7 mouse cellular contexts compared by ENCODE assay signal in genomic region chr11:110380310-110380668, GRCm38 (mm10). TPM values are rescaled to one million over a fixed set of nuclear protein-coding genes. Genes with fewer than 3 reads are reported as not detected.
DNase-seq lines count a peak whose midpoint lies in the region; ATAC-seq lines count a peak whose summit lies in the region.

No protein-coding gene starts in this region.

- peak overlapping the region; percentile 43 for H3K4me3 ChIP-seq in lung, embryonic 16.5 days (ENCODE audit: low read length)
- H3K4me3 ChIP-seq in forebrain, embryonic 14.5 days (ENCODE audit: low read depth, low read length): peak overlapping the region; percentile 17; the same call in 1 of the 2 replicates
- H3K4me3 ChIP-seq in limb, embryonic 12.5 days (replicated peaks): peak overlapping the region; percentile 39

- peak overlapping the region; percentile 66 for H3K4me2 ChIP-seq in lung, embryonic 16.5 days (ENCODE audit: low read depth, low read length)
- H3K4me2 ChIP-seq in forebrain, embryonic 14.5 days (ENCODE audit: low read length): peak overlapping the region; percentile 56
- peak overlapping the region; percentile 73 for H3K4me2 ChIP-seq in limb, embryonic 12.5 days

- DNase-seq in lung, postnatal 36 days: no peak
- no peak for DNase-seq in forebrain, embryonic 14.5 days (ENCODE audit: low spot score)
- DNase-seq in left cerebral cortex, adult 9 months (ENCODE audit: low spot score in 2 of 2): no peak
- no peak for DNase-seq in adrenal gland, adult 8-10 months

- peak; percentile 59 for ATAC-seq in lung, embryonic 16.5 days (ENCODE audit: low read depth)
- 0 out of 2 replicates have a peak, but pooled peaks have one; percentile 32 for ATAC-seq in forebrain, embryonic 14.5 days
- no peak for ATAC-seq in limb, embryonic 12.5 days (ENCODE audit: insufficient number of reproducible peaks, insufficient read depth, low FRiP score, low TSS enrichment, low read depth)
- peak; percentile 48; the same call in 1 of the 2 replicates for ATAC-seq in neutrophil, adult 5-6 weeks (ENCODE audit: extremely low read depth, insufficient number of reproducible peaks, low FRiP score, poor library complexity, severe bottlenecking)

- no peaks in the 10 kb centered on the region for H3K36me3 ChIP-seq in lung, embryonic 16.5 days (ENCODE audit: control insufficient read depth, insufficient read depth, low read length)
- H3K36me3 ChIP-seq in forebrain, embryonic 14.5 days (ENCODE audit: control insufficient read depth, insufficient read depth, low read length): no peaks in the 10 kb centered on the region
- H3K36me3 ChIP-seq in limb, embryonic 12.5 days: no peaks in the 10 kb centered on the region

- H3K27ac ChIP-seq in lung, embryonic 16.5 days (ENCODE audit: low read length): no peak overlapping the region
- no peak overlapping the region for H3K27ac ChIP-seq in forebrain, embryonic 14.5 days (ENCODE audit: low read depth, low read length)
- H3K27ac ChIP-seq in limb, embryonic 12.5 days: peak overlapping the region; percentile 41; the same call in 1 of the 2 replicates

- no peaks in the 10 kb centered on the region; the same call in 1 of the 2 replicates for H3K9me3 ChIP-seq in lung, embryonic 16.5 days (ENCODE audit: control insufficient read depth, low read length)
- H3K9me3 ChIP-seq in forebrain, embryonic 14.5 days (replicated peaks; ENCODE audit: control insufficient read depth, low read length): no peaks in the 10 kb centered on the region
- no peaks in the 10 kb centered on the region for H3K9me3 ChIP-seq in limb, embryonic 12.5 days

- H3K9ac ChIP-seq in lung, embryonic 16.5 days (ENCODE audit: low read length): peak overlapping the region; percentile 52
- H3K9ac ChIP-seq in forebrain, embryonic 14.5 days (ENCODE audit: low read length): peak overlapping the region; percentile 55; the same call in 1 of the 2 replicates
- H3K9ac ChIP-seq in limb, embryonic 12.5 days (replicated peaks): peak overlapping the region; percentile 14; the same call in 1 of the 2 replicates

- peaks cover 10% of the 10 kb centered on the region for H3K4me1 ChIP-seq in lung, embryonic 16.5 days (replicated peaks; ENCODE audit: control insufficient read depth, insufficient read depth, low read length)
- H3K4me1 ChIP-seq in forebrain, embryonic 14.5 days (ENCODE audit: control insufficient read depth, insufficient read depth, low read length): peaks cover 5% of the 10 kb centered on the region; the same call in 1 of the 2 replicates
- H3K4me1 ChIP-seq in limb, embryonic 12.5 days (replicated peaks): peaks cover 11% of the 10 kb centered on the region

- WGBS in lung, embryonic 16.5 days: 14% methylated on average over 15 of the region's 15 CpGs
- 31% methylated on average over 15 of the region's 15 CpGs for WGBS in forebrain, embryonic 14.5 days
- 24% methylated on average over 15 of the region's 15 CpGs for WGBS in limb, embryonic 12.5 days

- H3K27me3 ChIP-seq in lung, embryonic 16.5 days (ENCODE audit: control insufficient read depth, insufficient read depth, low read depth, low read length): no peaks in the 10 kb centered on the region
- H3K27me3 ChIP-seq in forebrain, embryonic 14.5 days (replicated peaks; ENCODE audit: control insufficient read depth, insufficient read depth, low read length): no peaks in the 10 kb centered on the region
- H3K27me3 ChIP-seq in limb, embryonic 12.5 days: no peaks in the 10 kb centered on the region

RNA-seq across cellular contexts. Expression of gene Map2k6, which starts 18.6 kb away (rescaled TPM):
- polyA plus RNA-seq in lung, embryonic 16.5 days (2015; fragmentation: Nextera tagmentation; extraction: Ambion mirVana): 16.8 and 17.6 TPM in 2 replicates
- 46.9 and 50.9 TPM in 2 replicates for polyA plus RNA-seq in forebrain, embryonic 14.5 days (2014; fragmentation: Nextera tagmentation; extraction: Ambion mirVana)
- 49.2 TPM in 2 replicates for polyA plus RNA-seq in limb, embryonic 12.5 days (2016; fragmentation: Nextera tagmentation; extraction: Ambion mirVana)
- total RNA-seq in neutrophil, adult 5-6 weeks (2017): 10.4 and 12.9 TPM in 2 replicates
- 1 to 10 TPM; 1.7 to 7.9 (median 5.0) TPM for total RNA-seq in adrenal gland, adult 8-10 months (2022)

RNA-seq across cellular contexts. Expression of gene Abca5, which starts 42.8 kb away (rescaled TPM):
- 4.2 and 4.4 TPM in 2 replicates for polyA plus RNA-seq in lung, embryonic 16.5 days (2015; fragmentation: Nextera tagmentation; extraction: Ambion mirVana)
- polyA plus RNA-seq in forebrain, embryonic 14.5 days (2014; fragmentation: Nextera tagmentation; extraction: Ambion mirVana): 10.2 and 11.6 TPM in 2 replicates
- polyA plus RNA-seq in limb, embryonic 12.5 days (2016; fragmentation: Nextera tagmentation; extraction: Ambion mirVana): 4.9 and 5.5 TPM in 2 replicates
- 0.98 and 1.0 TPM in 2 replicates for total RNA-seq in neutrophil, adult 5-6 weeks (2017)
- 10 to 100 TPM; 14.9 to 42.9 (median 21.1) TPM for total RNA-seq in adrenal gland, adult 8-10 months (2022)
